Mouse (Mus musculus) kidney, adult 11 months (tissue): ENCODE data around the gene Jtb.

Source experiments
- DNase-seq: peaks from one replicate; pipeline ENCODE4 v3.0.0; 2022

The Jtb gene

GRCm38 (mm10) chr3:90264687-90265033 is 33.3 kb downstream of the Jtb start:
- no peak for DNase-seq

GRCm38 (mm10) chr3:90265034-90265931 is 33.9 kb downstream of the Jtb start, which contains the start of gene Dennd4b:
Gene Dennd4b, plus strand, starts transcription at chr3:90265185.
- peak; percentile 91 for DNase-seq

DNA sequence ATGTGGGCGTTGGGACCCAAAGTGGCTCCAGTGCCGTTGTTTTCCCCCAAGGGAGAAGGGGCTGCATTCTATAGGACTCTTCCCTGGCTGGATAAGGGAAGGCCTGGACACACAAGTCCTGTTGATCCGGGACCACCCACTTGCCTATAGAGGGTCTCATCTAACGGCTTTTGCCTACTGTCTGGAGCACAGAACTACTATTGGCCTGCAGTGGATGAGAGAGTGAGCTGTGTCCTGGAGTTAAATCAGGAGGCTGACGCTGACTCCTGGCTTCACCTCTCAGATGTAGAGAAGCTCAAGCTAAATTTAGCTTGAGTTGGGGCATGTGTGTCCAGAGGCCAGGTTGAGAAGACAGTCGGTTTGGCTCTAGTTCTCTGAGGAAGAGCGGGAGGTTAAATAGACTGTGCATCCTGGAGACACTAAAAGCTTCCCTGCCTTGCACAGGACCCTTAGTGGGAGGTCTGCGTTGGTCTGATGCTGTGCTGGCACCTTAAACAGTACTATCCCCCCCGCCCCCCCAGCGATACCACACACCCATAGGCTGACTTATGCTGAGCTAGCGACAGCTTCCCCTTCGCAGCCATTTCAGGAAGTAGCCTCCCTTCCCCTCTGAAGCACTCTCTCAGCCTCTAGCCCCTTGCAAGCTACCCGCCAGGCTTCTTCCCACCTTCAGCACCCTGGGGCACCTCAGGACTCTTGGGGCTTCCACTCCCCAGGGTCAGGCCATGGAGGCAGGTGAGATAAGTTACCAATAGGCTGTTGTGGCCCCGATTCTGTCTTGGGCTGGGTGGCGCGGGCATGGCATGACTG is 34.7 kb downstream of the Jtb start:
- DNase-seq: no peak

- no peak for DNase-seq
Measured at GRCm38 (mm10) chr3:90266901-90267775, 35.7 kb downstream of the Jtb start.

DNA sequence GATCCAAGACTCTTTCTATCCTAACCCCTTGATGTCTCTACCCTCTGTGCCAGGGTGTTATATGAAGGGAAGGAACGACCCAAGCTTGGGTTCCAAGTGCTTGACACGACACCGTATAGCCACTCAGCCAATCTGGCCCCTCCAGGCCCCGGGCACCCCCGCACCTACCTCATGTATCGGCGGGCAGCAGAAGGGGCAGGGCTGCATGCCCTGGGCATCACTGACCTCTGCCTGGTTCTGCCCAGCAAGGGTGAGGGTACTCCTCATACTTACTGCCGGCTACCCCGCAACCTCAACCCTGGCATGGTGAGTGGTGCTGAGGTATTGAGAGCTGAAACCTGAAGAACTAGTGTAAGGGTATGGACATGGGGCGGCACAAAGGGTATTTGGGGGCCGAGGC is 36.8 kb downstream of the Jtb start:
- DNase-seq: no peak

DNA sequence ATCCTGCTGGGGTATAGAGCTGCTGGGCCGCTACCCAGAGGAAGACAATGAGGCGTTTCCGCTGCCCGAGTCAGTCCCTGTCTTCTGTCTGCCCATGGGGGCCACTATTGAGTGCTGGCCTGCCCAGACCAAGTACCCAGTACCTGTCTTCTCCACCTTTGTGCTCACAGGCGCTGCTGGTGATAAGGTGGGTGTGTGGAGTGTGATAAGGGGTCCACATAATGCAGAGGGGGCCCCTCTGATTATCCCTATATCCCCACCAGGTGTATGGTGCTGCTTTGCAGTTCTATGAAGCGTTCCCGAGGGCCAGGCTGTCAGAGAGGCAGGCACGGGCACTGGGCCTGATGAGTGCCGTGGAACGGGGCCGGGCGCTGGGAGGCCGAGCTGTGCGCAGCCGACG is 37.6 kb downstream of the Jtb start:
- DNase-seq: no peak

DNA sequence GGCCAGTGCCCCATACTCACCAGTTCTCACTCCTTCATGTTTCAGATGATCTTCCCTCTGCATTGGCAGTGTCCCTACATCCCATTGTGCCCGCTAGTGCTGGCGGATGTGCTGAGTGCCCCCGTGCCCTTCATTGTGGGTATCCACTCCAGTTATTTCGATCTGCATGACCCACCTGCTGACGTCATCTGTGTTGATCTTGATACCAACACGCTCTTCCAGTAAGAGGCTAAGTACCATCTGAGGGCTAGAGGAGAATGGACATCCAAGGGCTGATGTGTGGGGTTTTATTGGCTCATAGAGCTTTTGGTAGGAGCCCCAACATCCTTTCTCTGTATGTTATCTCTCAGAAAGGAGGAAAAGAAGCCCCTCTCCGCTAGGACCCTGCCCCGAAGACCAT is 39.4 kb downstream of the Jtb start:
- no peak for DNase-seq

DNA sequence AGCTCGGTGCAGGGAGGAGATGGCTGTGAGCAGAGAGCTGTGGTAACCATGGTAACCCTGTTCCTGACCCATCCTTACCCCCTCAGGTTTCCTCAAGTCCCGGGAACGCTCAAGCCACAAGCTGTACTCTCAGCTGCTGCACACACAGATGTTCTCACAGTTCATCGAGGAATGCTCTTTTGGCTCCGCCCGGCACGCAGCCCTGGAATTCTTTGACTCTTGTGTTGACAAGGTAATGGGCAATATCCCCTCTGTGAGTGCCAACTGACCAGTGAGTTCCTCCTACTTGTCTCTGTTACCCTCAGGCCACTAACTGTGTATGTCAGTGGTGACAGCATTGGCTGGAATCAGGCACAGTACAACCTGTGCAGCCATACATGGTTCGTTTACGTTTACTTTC is 40.8 kb downstream of the Jtb start:
- no peak for DNase-seq

GRCm38 (mm10) chr3:90273855-90274254 is 42.5 kb downstream of the Jtb start:
- no peak for DNase-seq

DNA sequence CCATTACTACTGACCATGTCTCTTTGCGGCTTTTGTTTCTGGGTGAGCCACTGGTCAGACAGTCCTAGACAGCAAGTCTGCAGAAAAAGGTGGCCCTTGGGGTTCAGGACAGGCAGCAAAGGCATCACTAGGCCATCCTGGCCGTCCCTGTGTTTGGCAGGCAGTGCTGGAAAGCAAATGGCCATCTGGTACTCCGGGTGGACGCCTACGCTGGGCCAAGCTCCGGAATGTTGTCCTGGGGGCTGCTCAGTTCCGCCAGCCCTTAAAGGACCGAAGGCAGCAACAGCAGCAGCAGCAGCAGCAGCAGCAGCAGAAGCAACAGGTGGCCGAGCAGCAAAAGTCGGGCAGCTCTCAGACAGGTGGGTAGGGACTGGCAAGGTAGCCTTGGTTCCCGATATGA is 43.9 kb downstream of the Jtb start:
- no peak for DNase-seq

GRCm38 (mm10) chr3:90276858-90277257 is 45.5 kb downstream of the Jtb start:
- no peak for DNase-seq

GRCm38 (mm10) chr3:90277793-90278192 is 46.4 kb downstream of the Jtb start:
- DNase-seq: no peak

GRCm38 (mm10) chr3:90278211-90278610 is 46.8 kb downstream of the Jtb start:
- DNase-seq: no peak

GRCm38 (mm10) chr3:90279216-90279615 is 47.8 kb downstream of the Jtb start:
- DNase-seq: no peak

DNA sequence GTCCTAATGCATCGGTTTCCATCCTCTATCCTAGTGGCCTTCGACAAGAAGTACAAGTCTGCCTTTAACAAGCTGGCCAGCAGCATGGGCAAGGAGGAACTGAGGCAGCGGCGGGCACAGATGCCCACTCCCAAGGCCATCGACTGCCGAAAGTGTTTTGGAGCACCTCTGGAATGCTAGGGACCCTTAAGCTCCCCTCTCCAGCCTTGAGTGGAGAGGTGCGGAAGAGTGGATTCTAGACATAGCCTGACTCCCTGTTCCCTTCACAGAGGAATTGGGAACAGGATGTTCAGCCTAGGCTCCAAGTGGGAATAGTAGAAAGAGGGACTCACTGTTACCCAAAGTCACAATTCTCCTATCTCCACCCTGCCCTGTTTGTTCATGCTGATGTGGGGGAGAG is 48.3 kb downstream of the Jtb start:
- no peak for DNase-seq

- no peak for DNase-seq
Measured at GRCm38 (mm10) chr3:90280708-90281107, 49.3 kb downstream of the Jtb start.

DNA sequence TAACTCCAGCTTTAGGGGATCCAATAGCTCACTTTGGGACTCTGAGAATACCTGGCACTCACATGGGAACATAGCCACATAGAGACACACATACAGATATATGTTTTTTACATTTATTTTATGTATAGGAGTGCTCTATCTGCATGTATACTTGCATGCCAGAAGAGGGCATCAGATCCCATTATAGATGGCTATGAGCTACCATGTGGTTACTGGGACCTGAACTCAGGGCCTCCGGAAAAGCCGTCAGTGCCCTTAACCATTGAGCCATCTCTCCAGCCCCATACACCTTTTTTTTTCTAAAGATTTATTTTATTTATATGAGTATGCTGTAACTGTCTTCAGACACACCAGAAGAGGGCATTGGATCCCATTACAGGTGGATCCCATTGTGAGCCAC is 52.8 kb downstream of the Jtb start:
- DNase-seq: no peak
